Mouse (Mus musculus) hindbrain, embryonic 16.5 days (tissue): Measurements from ENCODE around the gene Zc3h12b. TPM values are rescaled to one million over a fixed set of nuclear protein-coding genes. Genes with fewer than 3 reads are reported as not detected.

Experiments used
- ATAC-seq: fragments of 200-750 bp; cut with Nextera tagmentation; 2 replicates; pipeline ENCODE4 v1.8.0; 2017; ENCODE audit warnings: moderate TSS enrichment, moderate library complexity
- H3K27ac ChIP-seq: fragments of 300-500 bp; sonication (generic); 2 replicates; pipeline ENCODE4 v1.5.1; 2014; ENCODE audit warnings: low read depth, mild to moderate bottlenecking, control low read depth, low read length, moderate library complexity
- H3K27me3 ChIP-seq: fragments of 300-500 bp; sonication (generic); replicated peaks from 2 replicates; pipeline ENCODE4 v1.6.1; 2014; ENCODE audit warnings: low read length; ENCODE audit not compliant: control insufficient read depth, insufficient read depth
- H3K36me3 ChIP-seq: fragments of 300-500 bp; sonication (generic); 2 replicates; pipeline ENCODE4 v1.6.1; 2014; ENCODE audit warnings: mild to moderate bottlenecking, low read length, moderate library complexity, mixed read lengths; ENCODE audit not compliant: control insufficient read depth, insufficient read depth
- H3K4me1 ChIP-seq: fragments of 300-500 bp; sonication (generic); 2 replicates; pipeline ENCODE4 v1.6.1; 2014; ENCODE audit warnings: low read depth, low read length; ENCODE audit not compliant: control insufficient read depth, insufficient read depth
- H3K4me2 ChIP-seq: fragments of 300-500 bp; sonication (generic); 2 replicates; pipeline ENCODE4 v1.6.1; 2014; ENCODE audit warnings: mild to moderate bottlenecking, low read length, control low read depth, moderate library complexity
- H3K4me3 ChIP-seq: fragments of 300-500 bp; sonication (generic); 2 replicates; pipeline ENCODE4 v1.5.1; 2014; ENCODE audit warnings: mild to moderate bottlenecking, low read length, control low read depth, moderate library complexity
- H3K9ac ChIP-seq: fragments of 300-500 bp; sonication (generic); 2 replicates; pipeline ENCODE4 v1.6.1; 2014; ENCODE audit warnings: low read depth, mild to moderate bottlenecking, control low read depth, low read length, moderate library complexity
- H3K9me3 ChIP-seq: fragments of 300-500 bp; sonication (generic); 2 replicates; pipeline ENCODE4 v1.6.1; 2014; ENCODE audit warnings: mild to moderate bottlenecking, low read length, moderate library complexity; ENCODE audit not compliant: control insufficient read depth
- WGBS: fragments of 180-500 bp; shearing (Covaris S2); extraction: QIAGEN DNeasy Blood & Tissue Kit; methylation state at CpG from one replicate; pipeline ENCODE4 v1.1.7; 2014; 5-methylcytosine and 5-hydroxymethylcytosine counted together
- polyA plus RNA-seq: library from polyadenylated mRNA; unstranded; fragments of >200 nt; fragmentation: Nextera tagmentation; extraction: Ambion mirVana; gene quantifications from 2 replicates; pipeline ENCODE4 v1.2.1, GENCODE M21; 2015

Gene Zc3h12b
- polyA plus RNA-seq, 1 experiment from 2014 or later: 3.7 TPM

DNA sequence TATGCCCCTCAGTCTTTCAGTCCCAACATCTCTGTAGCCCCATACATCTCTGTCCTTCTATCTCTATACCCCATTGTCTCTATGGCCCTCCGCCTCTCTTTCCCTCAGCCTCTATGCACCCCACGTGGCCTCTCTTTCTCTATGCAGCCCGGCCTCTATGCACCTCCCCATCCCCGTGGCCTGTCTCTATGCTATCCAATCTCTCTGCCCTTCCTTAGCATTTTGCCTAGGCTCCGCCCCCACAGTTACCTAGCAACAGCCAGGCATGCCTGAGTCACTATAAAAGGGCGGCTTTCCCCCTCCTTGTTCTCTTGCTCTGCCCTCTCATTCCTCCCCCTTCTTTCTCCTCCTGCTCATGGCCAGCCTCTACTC lies 257.1 kb downstream of the Zc3h12b start:
- H3K27ac ChIP-seq: peak overlapping the region; percentile 53
- H3K9ac ChIP-seq: peak overlapping the region; percentile 55
- WGBS: 17% methylated on average over 6 of the region's 6 CpGs

DNA sequence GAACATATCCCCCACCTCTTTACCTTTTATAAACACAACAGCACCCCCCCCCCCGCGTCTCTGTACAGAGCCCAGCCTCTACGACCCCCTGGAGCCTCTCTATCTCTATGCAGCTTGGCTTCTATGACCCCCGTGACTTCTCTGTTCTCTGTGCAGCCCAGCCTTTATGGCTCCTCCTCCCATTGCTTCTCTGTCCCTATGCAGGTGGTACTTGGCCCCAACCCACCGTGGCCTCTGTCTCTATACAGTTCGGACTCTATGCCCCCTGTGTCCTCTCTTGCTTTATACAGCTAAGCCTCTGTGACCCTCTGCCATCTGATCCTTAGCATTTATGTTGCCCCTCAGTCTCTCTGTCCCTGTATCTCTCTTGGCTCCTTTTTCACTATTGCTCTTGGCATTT lies 257.6 kb downstream of the Zc3h12b start:
- no peaks in the 10 kb centered on the region for H3K9me3 ChIP-seq
- 38% methylated on average over 6 of the region's 6 CpGs for WGBS
- no peaks in the 10 kb centered on the region for H3K36me3 ChIP-seq
- H3K27me3 ChIP-seq: no peaks in the 10 kb centered on the region
- peak overlapping the region; percentile 15; the same call in 1 of the 2 replicates for H3K4me2 ChIP-seq
- no peaks in the 10 kb centered on the region for H3K4me1 ChIP-seq
- H3K4me3 ChIP-seq: no peak overlapping the region
- H3K27ac ChIP-seq: no peak overlapping the region
- ATAC-seq: no peak
- H3K9ac ChIP-seq: no peak overlapping the region

More for the DNA sequence above, 257.1 kb downstream of the Zc3h12b start:
- Histone ChIP-seq H3K36me3 (no peaks in the 10 kb centered on the region), H3K27me3 (no peaks in the 10 kb centered on the region), H3K4me1 (no peaks in the 10 kb centered on the region), H3K4me2 (peak overlapping the region; percentile 56), H3K4me3 (peak overlapping the region; percentile 38), H3K9me3 (no peaks in the 10 kb centered on the region)
- ATAC-seq: peak; percentile 95

DNA sequence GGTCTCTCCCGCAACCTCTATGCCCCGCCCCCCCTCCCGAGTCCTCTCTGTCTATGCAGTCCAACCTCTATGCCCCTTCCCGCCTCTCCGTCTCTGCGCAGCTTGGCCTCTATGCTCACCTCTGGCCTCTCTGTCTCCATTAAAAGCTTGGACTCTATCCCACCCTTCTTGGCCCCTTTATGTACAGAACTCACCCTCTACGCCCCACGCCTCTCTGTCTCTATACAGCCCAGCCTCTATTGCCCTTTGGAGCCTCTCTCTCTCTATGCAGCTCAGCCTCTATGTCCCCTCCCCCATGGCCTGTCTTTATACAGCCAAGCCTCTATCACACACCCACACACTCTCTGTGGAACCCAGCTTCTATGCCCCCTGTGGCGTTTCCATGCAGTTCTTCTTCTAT lies 258.5 kb downstream of the Zc3h12b start:
- H3K4me1 ChIP-seq: no peaks in the 10 kb centered on the region
- no peak overlapping the region for H3K27ac ChIP-seq
- WGBS: 57% methylated on average over 9 of the region's 9 CpGs
- H3K4me3 ChIP-seq: no peak overlapping the region
- no peak for ATAC-seq
- H3K27me3 ChIP-seq: no peaks in the 10 kb centered on the region
- no peak overlapping the region for H3K9ac ChIP-seq
- no peak overlapping the region for H3K4me2 ChIP-seq
- no peaks in the 10 kb centered on the region for H3K36me3 ChIP-seq
- H3K9me3 ChIP-seq: no peaks in the 10 kb centered on the region

Other genes starting within 250 kb of the Zc3h12b start
- 0.24 and 0.30 TPM in 2 replicates for gene Asb12, start 153.7 kb upstream of the Zc3h12b start, polyA plus RNA-seq
- gene Pfn5, start 153.6 kb upstream of the Zc3h12b start, polyA plus RNA-seq: not detected in 2 replicates
- gene Zc4h2, start 53.2 kb upstream of the Zc3h12b start, polyA plus RNA-seq: 58.8 and 64.7 TPM in 2 replicates
- gene Las1l, start 245.3 kb downstream of the Zc3h12b start, polyA plus RNA-seq: 107 and 112 TPM in 2 replicates